Mouse (Mus musculus): Measurements from ENCODE around the gene Sertad1. TPM values are rescaled to one million over a fixed set of nuclear protein-coding genes. Genes with fewer than 3 reads are reported as not detected.
"Not testable (repeated sequence)": the region's sequence is repeated elsewhere in the genome, so short reads cannot be mapped to it uniquely, and the experiment has no call there.

Gene Sertad1
- polyA plus RNA-seq, 1 experiment, result 15.4 TPM

GRCm38 (mm10) chr7:27491856-27492255 lies 5.1 kb downstream of the Sertad1 start:
- H3K4me1 ChIP-seq (ENCODE audit: control insufficient read depth, insufficient read depth, low read length), result peaks cover 34% of the 10 kb centered on the region
- TF ChIP-seq POLR2A (IDR thresholded peaks at IDR 0.05; ENCODE audit: control insufficient read depth, low read depth, low read length) (no peak), CTCF (IDR thresholded peaks at IDR 0.05; ENCODE audit: control insufficient read depth, insufficient read depth, insufficient replicate concordance, low read depth, low read length) (no peak)
- H3K27ac ChIP-seq (ENCODE audit: control insufficient read depth, insufficient read depth, low read depth, low read length), result no peak overlapping the region
- no peaks in the 10 kb centered on the region for H3K27me3 ChIP-seq (ENCODE audit: control insufficient read depth, insufficient read depth, low read length)
- H3K36me3 ChIP-seq (ENCODE audit: control insufficient read depth, insufficient read depth, low read length), result no peaks in the 10 kb centered on the region
- H3K4me3 ChIP-seq (ENCODE audit: control insufficient read depth, low read depth, low read length), result no peak overlapping the region

DNA sequence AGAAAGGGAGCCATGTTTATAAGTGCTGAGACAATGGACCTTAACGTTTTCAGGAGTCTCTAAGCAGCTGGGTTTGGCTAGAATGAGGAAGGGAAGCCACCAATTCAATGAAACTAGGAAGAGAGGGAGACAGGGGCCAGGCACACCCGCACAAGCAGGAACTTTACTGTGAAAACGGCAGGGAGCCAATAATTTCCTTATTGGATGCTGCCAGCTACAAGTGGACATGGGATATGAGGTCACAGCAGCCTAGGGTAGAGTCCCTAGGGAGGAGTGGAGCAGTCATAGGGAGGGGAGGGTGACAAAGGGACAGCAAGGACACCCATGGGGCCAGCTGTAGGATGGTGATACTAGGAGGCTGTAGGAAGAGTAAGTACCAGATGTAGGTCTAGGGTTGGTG lies 6.3 kb downstream of the Sertad1 start:
- TF ChIP-seq CTCF (IDR thresholded peaks at IDR 0.05; ENCODE audit: control insufficient read depth, insufficient read depth, insufficient replicate concordance, low read depth, low read length) (no peak), POLR2A (IDR thresholded peaks at IDR 0.05; ENCODE audit: control insufficient read depth, low read depth, low read length) (no peak)
- Histone ChIP-seq H3K4me3 (ENCODE audit: control insufficient read depth, low read depth, low read length) (no peak overlapping the region), H3K27ac (ENCODE audit: control insufficient read depth, insufficient read depth, low read depth, low read length) (no peak overlapping the region), H3K27me3 (ENCODE audit: control insufficient read depth, insufficient read depth, low read length) (no peaks in the 10 kb centered on the region), H3K36me3 (ENCODE audit: control insufficient read depth, insufficient read depth, low read length) (no peaks in the 10 kb centered on the region), H3K4me1 (ENCODE audit: control insufficient read depth, insufficient read depth, low read length) (peaks cover 27% of the 10 kb centered on the region)

- no peak overlapping the region for H3K4me3 ChIP-seq (ENCODE audit: control insufficient read depth, low read depth, low read length)
- H3K36me3 ChIP-seq (ENCODE audit: control insufficient read depth, insufficient read depth, low read length), result no peaks in the 10 kb centered on the region
- no peak overlapping the region for H3K27ac ChIP-seq (ENCODE audit: control insufficient read depth, insufficient read depth, low read depth, low read length)
- no peaks in the 10 kb centered on the region for H3K27me3 ChIP-seq (ENCODE audit: control insufficient read depth, insufficient read depth, low read length)
- H3K4me1 ChIP-seq (ENCODE audit: control insufficient read depth, insufficient read depth, low read length), result peaks cover 26% of the 10 kb centered on the region
- TF ChIP-seq POLR2A (IDR thresholded peaks at IDR 0.05; ENCODE audit: control insufficient read depth, low read depth, low read length) (no peak), CTCF (IDR thresholded peaks at IDR 0.05; ENCODE audit: control insufficient read depth, insufficient read depth, insufficient replicate concordance, low read depth, low read length) (no peak)
Observed at GRCm38 (mm10) chr7:27493450-27493849, 6.7 kb downstream of the Sertad1 start.

- not testable (repeated sequence) for H3K27ac ChIP-seq (ENCODE audit: control insufficient read depth, insufficient read depth, low read depth, low read length); H3K4me3 ChIP-seq (ENCODE audit: control insufficient read depth, low read depth, low read length); H3K27me3 ChIP-seq (ENCODE audit: control insufficient read depth, insufficient read depth, low read length); H3K36me3 ChIP-seq (ENCODE audit: control insufficient read depth, insufficient read depth, low read length)
- peaks cover 16% of the 10 kb centered on the region for H3K4me1 ChIP-seq (ENCODE audit: control insufficient read depth, insufficient read depth, low read length)
Observed at GRCm38 (mm10) chr7:27494659-27495367, 8.1 kb downstream of the Sertad1 start.

DNA sequence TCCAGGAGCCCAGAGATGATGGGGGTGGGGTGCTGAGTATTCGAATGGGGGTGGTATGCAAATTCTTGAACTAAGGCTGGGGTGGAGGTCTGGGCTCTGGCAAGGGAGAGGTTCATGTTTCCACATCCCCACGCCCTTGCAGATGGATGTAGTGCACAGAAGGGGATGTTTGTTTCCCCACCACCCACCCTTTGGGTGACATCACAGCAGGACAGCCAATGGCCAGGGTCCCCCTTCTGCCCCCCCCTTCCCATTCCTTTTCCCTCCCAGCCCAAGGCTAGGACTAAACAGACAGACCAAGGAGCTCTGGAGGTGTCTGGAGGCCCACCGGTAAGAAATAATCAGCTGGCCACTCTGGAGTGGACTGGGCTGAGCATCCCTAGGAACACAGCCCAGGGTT lies 12.3 kb downstream of the Sertad1 start, which contains the start of gene Prx:
Gene Prx, plus strand, starts transcription at position 289 of the 400 bp plus-strand sequence.
- Histone ChIP-seq H3K4me3 (ENCODE audit: control insufficient read depth, low read depth, low read length) (no peak within 1 kb of the TSS), H3K36me3 (ENCODE audit: control insufficient read depth, insufficient read depth, low read length) (no peaks in the 10 kb centered on the region), H3K27ac (ENCODE audit: control insufficient read depth, insufficient read depth, low read depth, low read length) (no peak within 1 kb of the TSS), H3K4me1 (ENCODE audit: control insufficient read depth, insufficient read depth, low read length) (peaks cover 5% of the 10 kb centered on the region), H3K27me3 (ENCODE audit: control insufficient read depth, insufficient read depth, low read length) (no peaks in the 10 kb centered on the region)
- TF ChIP-seq CTCF (IDR thresholded peaks at IDR 0.05; ENCODE audit: control insufficient read depth, insufficient read depth, insufficient replicate concordance, low read depth, low read length), result no peak
- no peak for TF ChIP-seq POLR2A (IDR thresholded peaks at IDR 0.05; ENCODE audit: control insufficient read depth, low read depth, low read length)

GRCm38 (mm10) chr7:27501620-27502019 lies 14.9 kb downstream of the Sertad1 start:
- no peaks in the 10 kb centered on the region for H3K27me3 ChIP-seq (ENCODE audit: control insufficient read depth, insufficient read depth, low read length)
- H3K36me3 ChIP-seq (ENCODE audit: control insufficient read depth, insufficient read depth, low read length), result no peaks in the 10 kb centered on the region
- H3K4me1 ChIP-seq (ENCODE audit: control insufficient read depth, insufficient read depth, low read length), result no peaks in the 10 kb centered on the region; the same call in 1 of the 2 replicates
- TF ChIP-seq CTCF (IDR thresholded peaks at IDR 0.05; ENCODE audit: control insufficient read depth, insufficient read depth, insufficient replicate concordance, low read depth, low read length), result no peak
- TF ChIP-seq POLR2A (IDR thresholded peaks at IDR 0.05; ENCODE audit: control insufficient read depth, low read depth, low read length), result no peak
- no peak overlapping the region for H3K27ac ChIP-seq (ENCODE audit: control insufficient read depth, insufficient read depth, low read depth, low read length)
- no peak overlapping the region for H3K4me3 ChIP-seq (ENCODE audit: control insufficient read depth, low read depth, low read length)

GRCm38 (mm10) chr7:27506765-27507370 lies 20.2 kb downstream of the Sertad1 start:
- TF ChIP-seq CTCF (IDR thresholded peaks at IDR 0.05; ENCODE audit: control insufficient read depth, insufficient read depth, insufficient replicate concordance, low read depth, low read length) (no peak), POLR2A (IDR thresholded peaks at IDR 0.05; ENCODE audit: control insufficient read depth, low read depth, low read length) (no peak)
- Histone ChIP-seq H3K4me3 (ENCODE audit: control insufficient read depth, low read depth, low read length) (no peak overlapping the region), H3K4me1 (ENCODE audit: control insufficient read depth, insufficient read depth, low read length) (peaks cover 2% of the 10 kb centered on the region), H3K27ac (ENCODE audit: control insufficient read depth, insufficient read depth, low read depth, low read length) (no peak overlapping the region), H3K27me3 (ENCODE audit: control insufficient read depth, insufficient read depth, low read length) (no peaks in the 10 kb centered on the region), H3K36me3 (ENCODE audit: control insufficient read depth, insufficient read depth, low read length) (no peaks in the 10 kb centered on the region)

Measured in testis, adult 2 months (tissue).